Mouse (Mus musculus) kidney, adult 2 months (tissue): Measurements from ENCODE around the gene Rptor.

ENCODE experiments used
- CTCF ChIP-seq: fragments of 200-500 bp; conservative IDR thresholded peaks from 2 replicates; pipeline ENCODE4 v1.5.1; 2011; ENCODE audit warnings: low read depth, mild to moderate bottlenecking, control low read depth, low read length, moderate library complexity, mixed read lengths; ENCODE audit not compliant: insufficient read depth, insufficient read length
- POLR2A ChIP-seq: fragments of 200-500 bp; IDR thresholded peaks from one replicate; pipeline ENCODE4 v1.6.1; 2011; ENCODE audit warnings: low read depth, low read length, control low read depth

- TF ChIP-seq CTCF (no peak), POLR2A (no peak)
These were observed 274.4 kb downstream of the Rptor start for GRCm38 (mm10) chr11:119877124-119877523.
